Mouse (Mus musculus): ENCODE measurements at regions not wholly inside any gene's neighbourhood (a gene's known extent, or its start where the extent isn't known, plus 50 kb on each side); places are given as distances from the start of the nearest gene placed in this dataset.

DNA sequence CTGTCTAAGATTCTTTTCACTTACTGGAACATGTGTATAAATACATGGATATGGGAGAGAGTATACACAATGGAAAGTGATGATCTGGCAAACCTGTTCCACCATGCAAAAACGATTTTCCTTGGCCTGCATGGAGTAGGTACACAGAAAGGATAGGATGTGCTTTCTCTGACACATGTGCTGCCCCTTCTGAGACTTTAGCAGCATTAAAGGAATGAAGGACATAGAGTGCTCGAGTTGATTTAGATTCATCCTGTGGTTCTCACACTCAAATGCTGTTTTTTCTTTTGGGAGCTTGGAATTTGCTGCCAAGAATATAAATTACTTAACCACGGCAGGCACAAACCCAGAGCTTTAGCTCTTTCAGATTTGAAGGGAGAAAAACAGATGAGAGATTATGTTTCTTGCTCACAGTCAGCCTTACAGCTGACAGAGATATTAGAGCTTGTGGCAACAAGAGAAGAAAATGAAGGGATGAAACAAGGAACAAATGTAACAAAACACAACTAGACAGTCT, 149.2 kb downstream of the 4930544G11Rik start:
- no peak overlapping the region for H3K4me3 ChIP-seq (ENCODE audit: low read depth, low read length)
- no peak overlapping the region for H3K27ac ChIP-seq (ENCODE audit: low read depth)
- no peaks in the 10 kb centered on the region for H3K27me3 ChIP-seq (replicated peaks; ENCODE audit: control insufficient read depth, insufficient read depth, low read length)
- H3K9ac ChIP-seq (ENCODE audit: low read length) = no peak overlapping the region
- no peak for ATAC-seq (replicated peaks; ENCODE audit: low FRiP score, low TSS enrichment, low read depth)
- H3K36me3 ChIP-seq (ENCODE audit: control insufficient read depth, insufficient read depth, low read length) = no peaks in the 10 kb centered on the region
- H3K4me1 ChIP-seq (replicated peaks; ENCODE audit: control insufficient read depth, insufficient read depth, low read length) = no peaks in the 10 kb centered on the region
- no peak overlapping the region for H3K4me2 ChIP-seq (ENCODE audit: low read length)
- WGBS = 36% methylated on average over 3 of the region's 3 CpGs
- H3K9me3 ChIP-seq (ENCODE audit: control insufficient read depth, low read length) = no peaks in the 10 kb centered on the region
- no peak for DNase-seq (ENCODE audit: low spot score)

DNA sequence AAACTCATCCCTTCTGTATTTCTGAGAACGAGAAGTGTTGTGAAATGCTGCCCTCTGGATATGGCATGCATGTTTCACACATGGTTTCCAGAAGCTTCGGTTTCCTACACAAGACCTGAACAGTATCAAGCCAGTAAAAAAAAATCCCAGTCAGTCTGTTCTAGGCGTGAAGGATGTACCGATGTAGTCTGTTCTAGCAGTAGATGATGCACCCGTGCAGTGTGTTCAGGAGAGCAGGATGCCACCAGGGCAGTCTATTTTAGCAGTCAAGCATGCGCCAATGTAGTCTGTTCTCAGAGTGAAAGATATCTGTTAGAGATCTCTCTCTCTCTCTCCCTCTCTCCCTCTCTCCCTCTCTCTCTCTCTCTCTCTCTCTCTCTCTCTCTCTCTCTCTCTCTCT, 162.0 kb downstream of the 4930544G11Rik start:
- no peak overlapping the region for H3K4me2 ChIP-seq (ENCODE audit: low read length)
- H3K9me3 ChIP-seq (ENCODE audit: control insufficient read depth, low read length) = no peaks in the 10 kb centered on the region
- ATAC-seq (replicated peaks; ENCODE audit: low FRiP score, low TSS enrichment, low read depth) (no peak), DNase-seq (ENCODE audit: low spot score) (no peak)
- 83% methylated on average over 6 of the region's 6 CpGs for WGBS
- H3K27ac ChIP-seq (ENCODE audit: low read depth) = no peak overlapping the region
- no peak overlapping the region for H3K4me3 ChIP-seq (ENCODE audit: low read depth, low read length)
- no peaks in the 10 kb centered on the region for H3K36me3 ChIP-seq (ENCODE audit: control insufficient read depth, insufficient read depth, low read length)
- no peaks in the 10 kb centered on the region for H3K27me3 ChIP-seq (replicated peaks; ENCODE audit: control insufficient read depth, insufficient read depth, low read length)
- H3K4me1 ChIP-seq (replicated peaks; ENCODE audit: control insufficient read depth, insufficient read depth, low read length) = no peaks in the 10 kb centered on the region
- H3K9ac ChIP-seq (ENCODE audit: low read length) = no peak overlapping the region

GRCm38 (mm10) chr6:66121479-66122183, 169.2 kb downstream of the 4930544G11Rik start:
- DNase-seq (ENCODE audit: low spot score) (no peak), ATAC-seq (replicated peaks; ENCODE audit: low FRiP score, low TSS enrichment, low read depth) (no peak)
- H3K36me3 ChIP-seq (ENCODE audit: control insufficient read depth, insufficient read depth, low read length) = no peaks in the 10 kb centered on the region
- no peaks in the 10 kb centered on the region for H3K4me1 ChIP-seq (replicated peaks; ENCODE audit: control insufficient read depth, insufficient read depth, low read length)
- no peaks in the 10 kb centered on the region for H3K27me3 ChIP-seq (replicated peaks; ENCODE audit: control insufficient read depth, insufficient read depth, low read length)
- H3K9me3 ChIP-seq (ENCODE audit: control insufficient read depth, low read length) = no peaks in the 10 kb centered on the region
- no peak overlapping the region for H3K9ac ChIP-seq (ENCODE audit: low read length)
- no peak overlapping the region for H3K4me2 ChIP-seq (ENCODE audit: low read length)
- H3K27ac ChIP-seq (ENCODE audit: low read depth) = no peak overlapping the region
- H3K4me3 ChIP-seq (ENCODE audit: low read depth, low read length) = no peak overlapping the region
- 82% methylated on average over 5 of the region's 5 CpGs for WGBS

DNA sequence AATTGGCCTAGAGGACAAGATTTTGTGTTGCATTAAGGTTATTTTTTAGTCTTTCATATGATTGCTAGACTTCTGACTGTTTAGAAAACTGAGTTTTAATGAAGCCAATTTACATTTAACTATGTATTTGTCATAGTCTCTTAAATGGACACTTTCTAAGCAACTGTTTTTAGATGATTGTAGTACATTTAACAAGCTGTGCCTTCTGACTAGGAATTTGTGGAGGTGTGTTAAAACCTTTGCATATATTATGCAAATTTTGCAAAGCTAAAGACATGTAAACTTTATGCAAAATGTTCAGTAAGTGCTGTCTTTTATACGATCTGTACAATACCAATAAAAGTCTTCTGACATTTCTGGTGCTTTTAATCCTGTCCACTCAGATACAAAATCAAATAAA, 171.9 kb downstream of the 4930544G11Rik start:
- no peaks in the 10 kb centered on the region for H3K9me3 ChIP-seq (ENCODE audit: control insufficient read depth, low read length)
- DNase-seq (ENCODE audit: low spot score) = no peak
- no peak overlapping the region for H3K9ac ChIP-seq (ENCODE audit: low read length)
- 67% methylated on average over 1 of the region's 1 CpGs for WGBS
- no peak for ATAC-seq (replicated peaks; ENCODE audit: low FRiP score, low TSS enrichment, low read depth)
- H3K27me3 ChIP-seq (replicated peaks; ENCODE audit: control insufficient read depth, insufficient read depth, low read length) = no peaks in the 10 kb centered on the region
- H3K27ac ChIP-seq (ENCODE audit: low read depth) = no peak overlapping the region
- H3K4me1 ChIP-seq (replicated peaks; ENCODE audit: control insufficient read depth, insufficient read depth, low read length) = no peaks in the 10 kb centered on the region
- no peaks in the 10 kb centered on the region for H3K36me3 ChIP-seq (ENCODE audit: control insufficient read depth, insufficient read depth, low read length)
- H3K4me2 ChIP-seq (ENCODE audit: low read length) = no peak overlapping the region
- no peak overlapping the region for H3K4me3 ChIP-seq (ENCODE audit: low read depth, low read length)

DNA sequence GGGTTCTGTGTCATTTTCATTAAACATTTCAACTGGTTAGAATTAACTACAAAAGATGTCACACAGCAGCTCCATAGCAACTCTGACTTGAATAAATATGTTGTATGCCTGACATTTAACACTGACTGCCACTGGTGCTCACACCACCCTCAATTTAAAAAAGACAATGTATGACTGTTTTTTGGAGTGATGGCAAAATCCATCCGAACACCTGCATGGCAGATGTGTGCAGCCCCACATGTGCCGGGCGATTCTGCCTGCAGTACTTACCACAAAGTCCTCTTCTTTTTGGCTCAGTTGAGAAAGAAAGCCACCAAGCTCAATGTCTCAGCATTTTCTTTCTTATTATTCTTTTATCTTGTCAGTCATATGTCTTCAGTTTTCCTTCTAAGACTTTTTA, 199.4 kb downstream of the 4930544G11Rik start:
- Histone ChIP-seq H3K4me1 (replicated peaks; ENCODE audit: control insufficient read depth, insufficient read depth, low read length) (no peaks in the 10 kb centered on the region), H3K4me2 (ENCODE audit: low read length) (no peak overlapping the region), H3K36me3 (ENCODE audit: control insufficient read depth, insufficient read depth, low read length) (no peaks in the 10 kb centered on the region), H3K4me3 (ENCODE audit: low read depth, low read length) (no peak overlapping the region), H3K27ac (ENCODE audit: low read depth) (no peak overlapping the region), H3K9me3 (ENCODE audit: control insufficient read depth, low read length) (no peaks in the 10 kb centered on the region), H3K9ac (ENCODE audit: low read length) (no peak overlapping the region), H3K27me3 (replicated peaks; ENCODE audit: control insufficient read depth, insufficient read depth, low read length) (no peaks in the 10 kb centered on the region)
- 85% methylated on average over 3 of the region's 3 CpGs for WGBS
- DNase-seq (ENCODE audit: low spot score) (no peak), ATAC-seq (replicated peaks; ENCODE audit: low FRiP score, low TSS enrichment, low read depth) (no peak)

DNA sequence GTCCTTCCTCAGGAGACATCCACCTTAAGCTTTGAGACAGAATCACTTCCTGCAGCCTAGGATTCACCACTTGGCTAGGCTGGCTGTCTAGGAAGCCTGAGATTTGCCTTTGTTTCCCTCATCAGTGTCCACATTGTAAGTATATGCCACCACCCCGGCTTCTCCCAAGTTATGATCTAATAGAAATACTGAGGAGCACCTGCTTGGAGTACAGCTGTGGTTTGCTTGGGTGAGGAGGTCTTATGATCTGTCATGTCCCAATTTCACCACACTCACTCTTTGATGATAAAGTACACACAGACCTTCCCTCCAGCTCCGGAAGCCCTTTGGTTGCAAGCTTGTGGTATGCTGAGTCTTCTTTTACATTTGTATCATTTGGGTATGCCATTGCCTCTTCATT, 202.4 kb downstream of the 4930544G11Rik start:
- H3K4me1 ChIP-seq (replicated peaks; ENCODE audit: control insufficient read depth, insufficient read depth, low read length) = no peaks in the 10 kb centered on the region
- H3K27me3 ChIP-seq (replicated peaks; ENCODE audit: control insufficient read depth, insufficient read depth, low read length) = no peaks in the 10 kb centered on the region
- no peak for ATAC-seq (replicated peaks; ENCODE audit: low FRiP score, low TSS enrichment, low read depth)
- no peaks in the 10 kb centered on the region for H3K36me3 ChIP-seq (ENCODE audit: control insufficient read depth, insufficient read depth, low read length)
- DNase-seq (ENCODE audit: low spot score) = no peak
- WGBS = 93% methylated on average over 2 of the region's 2 CpGs
- H3K27ac ChIP-seq (ENCODE audit: low read depth) = no peak overlapping the region
- H3K4me3 ChIP-seq (ENCODE audit: low read depth, low read length) = no peak overlapping the region
- no peaks in the 10 kb centered on the region for H3K9me3 ChIP-seq (ENCODE audit: control insufficient read depth, low read length)
- H3K4me2 ChIP-seq (ENCODE audit: low read length) = no peak overlapping the region
- H3K9ac ChIP-seq (ENCODE audit: low read length) = no peak overlapping the region

- H3K9ac ChIP-seq (ENCODE audit: low read length) = no peak overlapping the region
- H3K4me3 ChIP-seq (ENCODE audit: low read depth, low read length) = no peak overlapping the region
- H3K27me3 ChIP-seq (replicated peaks; ENCODE audit: control insufficient read depth, insufficient read depth, low read length) = no peaks in the 10 kb centered on the region
- no peak for ATAC-seq (replicated peaks; ENCODE audit: low FRiP score, low TSS enrichment, low read depth)
- no peak overlapping the region for H3K27ac ChIP-seq (ENCODE audit: low read depth)
- 65% methylated on average over 2 of the region's 2 CpGs for WGBS
- no peak for DNase-seq (ENCODE audit: low spot score)
- no peaks in the 10 kb centered on the region for H3K4me1 ChIP-seq (replicated peaks; ENCODE audit: control insufficient read depth, insufficient read depth, low read length)
- no peaks in the 10 kb centered on the region for H3K36me3 ChIP-seq (ENCODE audit: control insufficient read depth, insufficient read depth, low read length)
- no peaks in the 10 kb centered on the region for H3K9me3 ChIP-seq (ENCODE audit: control insufficient read depth, low read length)
- H3K4me2 ChIP-seq (ENCODE audit: low read length) = no peak overlapping the region
Measured at GRCm38 (mm10) chr6:66160805-66161204, 208.4 kb downstream of the 4930544G11Rik start.

DNA sequence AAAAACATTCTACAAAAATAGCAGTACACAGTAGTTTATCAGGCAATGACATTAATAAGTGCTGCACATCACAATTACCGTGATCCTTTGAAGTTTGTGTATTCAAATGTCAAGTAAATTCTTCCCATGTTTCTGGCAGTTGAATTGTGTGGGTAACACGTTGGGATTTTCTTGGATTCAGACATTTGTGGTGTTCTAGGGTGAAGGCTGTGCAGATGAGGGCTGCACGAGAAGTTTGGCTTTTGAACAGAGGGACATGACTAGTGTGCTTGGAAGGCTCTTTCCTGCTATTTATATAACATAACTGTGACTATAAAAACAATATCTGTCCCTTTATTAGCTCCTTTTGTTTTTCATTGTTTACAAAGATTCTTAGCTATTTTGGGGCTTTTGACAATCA, 216.5 kb downstream of the 4930544G11Rik start:
- ATAC-seq (replicated peaks; ENCODE audit: low FRiP score, low TSS enrichment, low read depth) (no peak), DNase-seq (ENCODE audit: low spot score) (no peak)
- Histone ChIP-seq H3K36me3 (ENCODE audit: control insufficient read depth, insufficient read depth, low read length) (no peaks in the 10 kb centered on the region), H3K27ac (ENCODE audit: low read depth) (no peak overlapping the region), H3K4me1 (replicated peaks; ENCODE audit: control insufficient read depth, insufficient read depth, low read length) (no peaks in the 10 kb centered on the region), H3K4me2 (ENCODE audit: low read length) (no peak overlapping the region), H3K9ac (ENCODE audit: low read length) (no peak overlapping the region), H3K4me3 (ENCODE audit: low read depth, low read length) (no peak overlapping the region), H3K9me3 (ENCODE audit: control insufficient read depth, low read length) (no peaks in the 10 kb centered on the region), H3K27me3 (replicated peaks; ENCODE audit: control insufficient read depth, insufficient read depth, low read length) (no peaks in the 10 kb centered on the region)
- WGBS = 59% methylated on average over 3 of the region's 3 CpGs

DNA sequence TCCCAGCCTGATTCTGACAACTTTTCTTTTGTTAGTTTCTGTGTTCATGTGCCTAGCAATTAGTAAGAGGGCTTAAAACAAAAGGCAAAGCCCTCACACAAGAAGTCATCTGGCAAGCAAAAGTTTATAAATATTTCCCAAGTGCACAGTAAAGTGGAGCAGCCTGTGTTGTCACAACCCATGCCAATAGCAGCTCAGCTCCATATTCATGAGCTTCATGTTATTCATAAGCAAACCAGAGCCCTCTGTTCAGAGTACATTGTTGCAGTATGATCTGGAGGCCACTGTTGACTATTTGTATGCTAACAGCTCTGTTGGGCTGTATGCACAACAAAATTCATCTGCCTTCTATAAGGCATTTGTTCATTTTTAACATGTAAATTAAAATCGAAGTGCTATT, 245.6 kb downstream of the 4930544G11Rik start:
- no peak overlapping the region for H3K4me3 ChIP-seq (ENCODE audit: low read depth, low read length)
- no peaks in the 10 kb centered on the region for H3K27me3 ChIP-seq (replicated peaks; ENCODE audit: control insufficient read depth, insufficient read depth, low read length)
- no peak overlapping the region for H3K9ac ChIP-seq (ENCODE audit: low read length)
- H3K4me1 ChIP-seq (replicated peaks; ENCODE audit: control insufficient read depth, insufficient read depth, low read length) = peaks cover 11% of the 10 kb centered on the region; the same call in 1 of the 2 replicates
- H3K4me2 ChIP-seq (ENCODE audit: low read length) = no peak overlapping the region
- ATAC-seq (replicated peaks; ENCODE audit: low FRiP score, low TSS enrichment, low read depth) (no peak), DNase-seq (ENCODE audit: low spot score) (no peak)
- 72% methylated on average over 1 of the region's 1 CpGs for WGBS
- no peak overlapping the region for H3K27ac ChIP-seq (ENCODE audit: low read depth)
- H3K36me3 ChIP-seq (ENCODE audit: control insufficient read depth, insufficient read depth, low read length) = no peaks in the 10 kb centered on the region
- no peaks in the 10 kb centered on the region for H3K9me3 ChIP-seq (ENCODE audit: control insufficient read depth, low read length)

Measured in intestine, embryonic 14.5 days (tissue).